Mouse (Mus musculus) adrenal gland, postnatal 36 days (tissue): ENCODE measurements around the gene Tgoln1. TPM values are rescaled to one million over a fixed set of nuclear protein-coding genes. Genes with fewer than 3 reads are reported as not detected.

Experiments used
- DNase-seq, 2 experiments: peaks; one replicate each; pipeline ENCODE4 v3.0.0; 2021; ENCODE audit warnings: mixed read lengths in 1 of 2
- total RNA-seq, 2 experiments: library from RNA; stranded (reverse); gene quantifications; 2 replicates each; pipeline ENCODE4 v1.2.3; 2021

The Tgoln1 gene
- total RNA-seq, 2 experiments from 2014 or later: 222 to 238 TPM

DNA sequence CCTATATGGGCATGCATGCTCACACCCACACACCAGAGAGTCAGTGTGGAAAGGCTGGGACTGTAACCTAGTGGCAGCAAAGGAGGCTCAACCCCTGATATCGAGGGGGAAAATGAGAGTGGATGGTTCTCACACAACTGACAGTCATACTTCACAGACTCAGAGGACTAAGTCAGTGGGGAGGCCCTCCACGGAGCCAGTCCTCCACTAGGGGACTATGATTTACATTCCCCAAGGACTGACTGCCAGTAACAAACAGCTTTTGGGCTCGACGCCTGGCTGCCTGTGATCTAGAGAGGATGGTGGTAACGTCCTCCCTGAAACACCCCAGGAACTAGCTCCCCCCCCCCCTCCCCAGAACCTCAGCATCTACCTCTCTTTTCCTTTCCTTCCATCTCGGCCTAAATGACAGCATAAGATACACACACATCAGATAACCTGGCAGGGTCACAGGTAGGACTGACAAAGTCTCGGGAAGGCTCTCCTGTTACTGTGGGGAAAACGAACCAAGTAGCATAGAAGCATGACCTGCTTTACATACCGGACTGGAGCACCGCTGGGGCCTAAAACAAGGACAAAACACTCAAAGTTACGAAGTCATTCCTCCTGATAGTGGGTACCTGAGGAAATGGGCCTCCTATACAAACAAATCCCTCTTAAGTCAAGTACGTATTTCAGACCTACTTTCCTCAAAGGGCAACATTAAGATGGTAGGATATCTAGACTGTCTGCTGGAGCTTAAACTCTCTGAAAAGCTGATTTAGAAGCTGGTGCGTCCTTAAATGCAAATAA, 19.5 kb downstream of the Tgoln1 start:
- peak in 1 of 2 experiments; percentile 55 for DNase-seq

DNA sequence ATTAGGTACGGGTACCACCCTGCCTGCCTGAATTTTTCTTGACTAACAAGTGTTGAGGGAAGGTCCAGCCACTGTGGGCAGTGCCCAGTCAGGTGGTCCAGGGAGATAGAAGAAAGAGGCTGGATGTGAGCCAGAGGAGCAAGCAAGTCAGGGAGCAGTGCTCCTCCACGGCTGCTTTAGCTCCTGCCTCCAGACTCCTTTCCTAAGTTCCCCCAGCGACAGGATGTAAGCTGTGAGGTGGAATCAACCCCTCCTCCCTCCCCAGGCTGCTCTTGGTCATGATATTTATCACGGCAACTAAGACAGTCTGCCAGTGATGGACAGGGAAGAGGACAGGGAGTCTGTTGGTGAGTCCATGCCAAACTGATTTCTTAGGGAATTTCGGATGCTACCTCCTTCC, 22.9 kb downstream of the Tgoln1 start:
- no peak for DNase-seq

DNA sequence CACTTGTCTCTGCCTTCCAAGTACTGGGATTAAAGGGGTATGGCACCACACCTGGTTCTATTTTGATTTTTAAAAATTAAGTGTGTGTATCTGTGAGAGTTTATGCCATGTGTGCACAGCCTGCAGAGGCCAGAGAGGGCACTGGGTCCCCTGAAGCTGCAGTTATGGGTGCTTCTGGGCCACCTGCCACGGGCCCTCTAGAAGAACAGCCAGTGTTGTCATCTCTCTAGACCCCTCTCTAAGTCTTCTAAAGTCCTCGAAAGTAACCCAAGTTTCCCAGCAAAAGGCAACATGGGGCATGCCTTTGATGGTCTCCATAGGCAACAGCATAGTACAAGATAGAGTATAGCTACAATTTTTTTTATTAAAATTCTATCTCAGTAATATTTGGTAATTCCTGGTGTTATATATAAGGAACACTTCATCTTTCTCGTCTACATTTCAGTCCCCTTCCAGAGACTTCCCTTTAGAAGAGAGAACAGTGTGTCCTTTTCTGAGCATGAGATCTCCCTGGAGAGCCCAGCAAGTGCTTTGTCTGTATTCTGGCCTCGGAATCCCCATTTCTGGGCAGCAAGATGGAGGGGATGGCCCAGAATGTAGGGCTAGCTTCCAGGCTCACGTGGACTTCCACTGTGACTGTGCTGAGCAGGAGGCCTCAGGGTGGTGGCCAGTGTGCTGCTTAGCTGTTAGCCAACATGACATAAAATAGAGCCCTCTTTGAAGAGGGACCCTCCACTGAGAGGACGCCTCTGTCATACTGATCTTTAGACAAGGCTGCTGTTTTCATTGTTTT, 23.6 kb downstream of the Tgoln1 start:
- no peak for DNase-seq

DNA sequence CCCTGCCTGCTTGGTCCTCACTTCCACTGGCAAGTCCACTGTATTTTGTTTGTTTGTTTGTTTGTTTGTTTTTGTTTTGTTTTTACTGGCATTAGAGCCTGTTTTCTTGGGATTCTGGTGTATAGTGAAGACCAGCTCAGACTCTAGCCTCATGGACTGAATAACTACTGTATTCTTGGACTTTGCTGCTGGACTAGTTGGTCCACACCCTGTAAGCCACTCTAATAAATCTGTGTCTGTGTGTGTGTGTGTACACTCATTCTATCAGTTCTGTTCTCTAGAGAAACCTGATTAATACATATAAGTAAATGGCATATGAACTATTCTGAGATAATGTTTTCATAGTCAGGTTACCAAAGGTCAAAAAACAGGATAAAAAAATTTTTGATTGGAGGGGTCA, 26.7 kb downstream of the Tgoln1 start:
- no peak for DNase-seq

DNA sequence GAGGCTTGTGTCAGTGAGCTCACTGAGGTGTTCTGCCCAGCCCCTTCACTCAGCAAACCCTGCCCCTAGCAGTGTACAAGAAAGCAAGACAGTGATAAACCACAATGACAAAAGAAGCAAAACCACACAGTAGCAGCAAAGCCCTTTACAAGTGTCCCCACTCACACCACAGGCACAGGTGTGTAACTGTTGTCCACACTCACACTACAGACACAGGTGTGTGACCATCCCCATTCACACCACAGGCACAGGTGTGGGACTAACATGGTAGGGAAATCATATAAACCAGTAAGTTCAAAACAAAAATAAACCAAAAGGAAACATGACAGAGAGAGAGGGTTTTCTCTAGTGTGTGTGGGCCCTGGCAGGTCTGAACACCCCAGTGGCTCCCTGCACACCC, 28.5 kb downstream of the Tgoln1 start:
- no peak for DNase-seq

DNA sequence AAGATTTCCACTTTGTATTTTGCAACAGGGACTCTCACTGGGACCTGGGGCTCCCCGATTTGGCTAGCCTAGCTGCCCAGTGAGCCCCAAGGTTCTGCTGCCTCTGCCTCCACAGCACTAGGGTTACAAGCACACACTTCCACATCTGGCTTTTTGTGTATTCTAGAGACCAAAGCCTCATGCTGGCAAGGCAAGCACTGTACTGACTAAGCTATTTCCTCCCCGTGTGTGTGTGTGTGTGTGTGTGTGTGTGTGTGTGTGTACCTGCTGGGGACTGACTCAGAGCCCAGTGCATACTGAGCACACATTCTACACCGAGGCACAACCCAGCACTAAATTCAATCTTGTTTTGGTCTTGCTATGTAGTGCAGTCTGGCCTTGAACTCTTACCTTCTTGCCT, 30.1 kb downstream of the Tgoln1 start:
- DNase-seq: peak in 1 of 2 experiments; percentile 54

DNA sequence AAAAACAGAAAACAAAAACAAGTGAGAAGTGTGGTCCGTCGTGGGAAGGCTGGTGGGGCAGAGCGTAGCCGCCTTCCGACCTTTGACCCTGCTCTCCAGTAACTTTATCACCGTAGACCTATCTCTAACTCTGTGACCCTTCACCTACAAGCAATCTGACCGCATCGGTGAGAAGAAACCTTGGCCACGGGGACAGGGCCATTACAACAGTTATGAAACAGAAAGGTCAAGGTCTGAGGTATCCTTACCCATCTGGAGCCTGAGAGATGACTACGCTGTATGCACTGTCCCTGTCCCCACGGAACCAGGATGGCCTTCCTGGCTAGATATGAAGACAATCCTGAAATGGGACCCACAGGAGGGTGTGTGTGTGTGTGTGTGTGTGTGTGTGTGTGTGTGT, 32.6 kb downstream of the Tgoln1 start:
- peak; percentile 44 to 50 for DNase-seq

DNA sequence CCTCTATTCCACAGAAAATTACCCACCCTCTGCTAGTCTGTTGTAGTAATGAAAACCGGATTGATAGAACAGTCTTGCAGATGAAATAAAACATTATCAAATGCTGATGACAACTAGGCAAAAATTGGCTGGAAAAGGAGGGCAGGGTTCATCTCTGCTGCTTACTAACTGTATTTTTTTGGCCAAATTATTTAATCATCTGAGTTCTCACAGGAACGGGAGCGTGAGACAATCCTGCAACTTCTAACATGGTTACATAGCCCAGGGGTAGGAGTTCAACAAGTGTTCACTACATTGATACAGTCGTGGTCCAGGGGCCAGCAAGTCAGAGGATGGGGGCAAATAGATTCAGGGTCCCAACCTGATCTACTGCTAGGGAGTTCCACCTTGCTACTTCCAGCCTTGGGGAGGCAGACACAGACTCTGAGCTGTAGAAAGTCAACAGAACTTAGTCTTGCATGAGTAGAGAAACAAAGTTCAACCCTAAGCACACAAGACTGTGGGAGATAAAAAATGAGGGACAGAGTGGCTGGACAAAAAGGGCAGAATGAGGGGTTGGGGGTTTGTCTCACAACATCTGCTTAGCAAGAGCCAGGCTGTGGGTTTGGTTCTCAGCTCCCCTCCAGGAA, 33.5 kb downstream of the Tgoln1 start:
- DNase-seq: peak in 1 of 2 experiments; percentile 30

DNA sequence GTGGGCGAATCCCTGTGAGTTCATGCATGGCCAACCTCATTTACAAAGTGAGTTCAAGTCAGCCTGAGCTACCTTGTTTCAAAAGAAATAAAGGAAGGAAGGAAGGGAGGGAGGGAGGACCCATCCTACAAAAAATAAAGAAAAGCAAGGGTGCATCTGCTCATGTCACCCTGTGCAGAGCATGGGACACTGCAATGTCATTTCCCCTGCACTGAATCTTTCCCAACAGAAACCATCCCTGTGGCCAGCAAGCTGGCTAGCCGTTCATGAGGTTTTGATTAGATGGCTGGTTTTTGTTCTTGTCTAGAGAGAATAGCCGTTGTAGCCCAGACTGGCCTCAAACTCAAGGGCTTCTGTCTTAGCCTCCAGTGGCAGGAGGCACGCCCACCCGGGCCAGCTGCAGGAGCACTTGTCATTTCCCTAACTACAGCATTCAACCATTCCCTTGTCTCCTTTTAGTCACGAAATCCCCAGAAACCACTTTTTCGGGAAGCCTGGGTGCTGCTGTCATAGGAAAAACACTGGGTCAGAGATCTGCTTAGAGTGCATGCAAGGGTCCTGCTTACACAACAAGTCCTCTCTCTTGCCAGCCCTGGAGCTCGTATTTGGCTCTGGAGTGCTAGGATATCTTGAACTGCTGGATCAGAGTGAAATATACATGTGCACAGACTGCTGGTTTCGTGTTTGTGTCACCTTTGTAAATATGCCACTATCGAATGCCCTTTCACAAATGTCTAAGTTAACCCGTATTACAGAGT, 35.0 kb downstream of the Tgoln1 start:
- DNase-seq: peak in 1 of 2 experiments; percentile 28

DNA sequence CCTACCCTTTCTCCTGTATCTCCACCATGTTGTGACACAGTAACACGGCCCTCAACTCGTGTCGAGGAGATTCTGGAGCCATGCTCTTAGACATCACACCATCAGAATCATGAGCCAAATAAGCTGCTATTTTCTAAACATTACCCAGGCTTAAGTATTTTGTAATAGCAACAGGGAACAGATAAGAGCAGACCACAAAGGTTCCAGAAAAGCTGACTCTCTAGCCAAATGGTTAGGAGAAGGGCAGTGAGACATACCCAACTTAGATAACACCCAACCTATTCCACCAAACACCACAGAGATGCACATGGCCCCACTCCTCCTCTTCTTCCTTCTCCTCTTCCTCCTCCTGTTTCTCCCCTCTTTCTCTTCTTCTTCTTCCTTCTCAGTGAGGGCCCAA, 40.8 kb downstream of the Tgoln1 start:
- no peak for DNase-seq

DNA sequence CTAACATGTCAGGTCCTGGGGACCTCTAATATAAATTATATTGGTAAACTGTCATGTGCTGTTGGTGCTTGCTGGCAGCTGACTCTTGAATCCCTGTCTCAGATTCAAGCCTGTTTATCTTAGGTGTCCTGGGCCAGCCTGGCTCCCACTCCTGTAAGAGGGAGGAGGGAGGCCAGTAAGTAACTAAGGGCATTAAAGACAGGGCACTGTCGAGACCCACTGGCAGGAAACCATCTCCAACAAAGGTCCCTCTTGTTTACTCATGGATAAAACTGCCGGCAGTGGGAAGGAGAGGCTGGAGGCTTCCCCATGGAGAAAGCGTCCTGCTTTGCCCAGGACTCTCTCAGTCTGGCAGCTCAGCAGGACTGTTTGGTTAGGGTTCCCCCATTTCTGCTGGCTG, 45.0 kb downstream of the Tgoln1 start:
- no peak for DNase-seq

DNA sequence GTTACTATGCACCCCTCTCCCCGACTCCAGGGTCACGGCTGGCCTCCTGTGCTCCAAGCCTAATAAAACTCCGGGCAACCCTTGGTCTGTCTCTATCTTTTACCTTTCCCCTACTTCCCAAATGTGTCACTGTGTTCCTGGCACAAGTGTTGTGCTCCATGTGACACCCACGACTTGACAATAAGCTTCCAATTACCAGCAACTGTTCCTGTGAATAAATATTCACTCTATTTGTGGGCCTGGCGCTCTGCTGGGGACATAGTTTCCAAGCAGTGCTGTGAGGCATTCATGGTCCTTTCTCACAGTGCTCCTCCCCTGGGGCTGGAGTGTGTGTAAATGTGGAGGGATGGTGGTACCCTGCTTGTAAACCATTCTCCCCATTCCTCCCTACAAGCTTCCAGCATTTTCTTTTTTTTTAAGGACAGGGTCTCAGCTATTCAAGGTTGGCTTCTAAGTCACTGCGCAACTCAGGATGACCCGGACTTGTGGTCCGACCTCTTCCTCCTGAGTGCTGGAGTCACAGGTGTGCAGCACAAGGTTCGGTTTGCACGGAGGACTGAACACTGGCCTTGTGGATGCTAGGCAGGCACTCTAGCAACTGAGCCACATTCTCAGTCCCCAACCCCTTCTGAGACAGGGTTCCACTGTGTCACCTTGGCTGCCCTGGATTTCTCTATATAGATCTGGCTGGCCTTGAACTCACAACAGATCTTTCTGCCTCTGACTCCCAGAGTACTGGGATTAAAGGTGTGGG, 46.0 kb downstream of the Tgoln1 start:
- no peak for DNase-seq

DNA sequence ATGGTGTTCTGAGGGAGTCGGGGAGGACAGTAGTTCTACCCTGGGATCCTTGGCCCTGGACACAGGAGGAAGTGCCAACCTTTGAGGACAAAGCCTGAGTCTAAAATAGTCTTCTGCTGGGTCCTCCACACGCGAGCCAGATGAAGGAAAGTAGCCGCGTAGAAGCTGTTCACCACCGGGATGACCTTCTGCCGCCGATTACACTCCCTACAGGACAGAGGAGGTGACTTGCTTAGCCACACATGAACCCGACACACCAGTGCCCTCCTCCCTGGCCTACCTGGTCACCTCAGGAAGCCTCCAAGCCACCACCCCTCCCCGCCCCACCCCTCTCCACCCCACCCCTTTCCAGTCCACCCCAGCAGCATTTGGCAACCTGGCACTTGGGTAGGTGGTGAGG, 48.1 kb downstream of the Tgoln1 start:
- no peak for DNase-seq

DNA sequence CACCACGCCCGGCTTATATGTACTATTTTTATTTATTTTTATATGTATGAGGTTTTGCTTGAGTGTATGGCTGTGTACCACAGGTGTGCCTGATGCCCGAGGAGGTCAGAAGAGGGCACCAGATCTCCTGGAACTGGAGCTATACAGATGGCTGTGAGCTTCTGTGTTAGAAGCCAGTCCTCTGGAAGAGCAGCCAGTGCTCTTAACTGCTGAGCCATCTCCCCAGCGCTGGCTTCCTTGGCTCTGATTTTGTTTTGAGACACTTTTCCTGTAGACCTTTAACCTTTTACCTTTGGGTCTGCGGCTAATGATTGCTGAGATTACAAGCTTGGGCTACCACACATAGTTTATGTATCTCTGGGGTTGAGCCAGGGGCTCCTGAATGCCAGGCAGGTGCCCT, 49.3 kb downstream of the Tgoln1 start:
- no peak for DNase-seq

DNA sequence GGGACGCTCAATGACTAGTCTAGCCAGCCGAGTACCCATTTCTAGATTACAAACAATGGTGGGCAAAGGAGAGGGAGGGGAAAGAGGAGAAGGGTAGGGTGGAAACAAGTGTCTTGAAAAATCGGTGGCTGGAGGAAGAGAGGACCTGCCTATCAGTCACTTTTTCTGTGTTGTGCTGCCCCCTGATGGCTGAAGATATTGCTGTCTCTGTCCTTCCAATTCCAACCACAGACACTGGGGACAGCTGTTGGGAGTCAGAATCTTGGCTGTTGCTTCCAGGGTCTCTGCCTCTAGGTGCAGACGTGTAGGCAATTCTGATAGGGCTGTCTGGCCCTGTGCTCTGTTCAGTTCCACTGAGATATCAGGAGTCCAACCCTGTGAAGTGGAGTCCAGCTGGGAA, 50.8 kb downstream of the Tgoln1 start:
- peak; percentile 83 to 90 for DNase-seq

DNA sequence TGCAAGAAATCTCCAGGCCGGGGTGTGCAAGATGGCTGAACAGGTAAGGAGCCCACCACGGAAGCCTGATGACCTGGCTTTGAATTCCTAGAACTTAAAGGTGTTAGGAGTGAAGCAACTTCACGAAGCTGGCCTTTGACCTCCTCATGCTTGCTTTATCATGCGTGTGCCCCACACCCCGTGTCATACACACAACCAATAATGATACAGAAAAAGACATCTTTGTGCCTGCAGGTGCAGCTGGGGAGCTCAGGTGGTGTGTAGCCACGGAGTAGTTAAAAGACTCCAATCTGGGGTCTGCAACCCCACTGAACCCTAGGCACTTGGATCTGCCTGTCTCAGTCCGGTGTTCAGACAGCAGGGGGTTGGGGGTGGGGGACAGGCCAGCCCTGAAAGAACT, 51.3 kb downstream of the Tgoln1 start:
- DNase-seq: no peak

DNA sequence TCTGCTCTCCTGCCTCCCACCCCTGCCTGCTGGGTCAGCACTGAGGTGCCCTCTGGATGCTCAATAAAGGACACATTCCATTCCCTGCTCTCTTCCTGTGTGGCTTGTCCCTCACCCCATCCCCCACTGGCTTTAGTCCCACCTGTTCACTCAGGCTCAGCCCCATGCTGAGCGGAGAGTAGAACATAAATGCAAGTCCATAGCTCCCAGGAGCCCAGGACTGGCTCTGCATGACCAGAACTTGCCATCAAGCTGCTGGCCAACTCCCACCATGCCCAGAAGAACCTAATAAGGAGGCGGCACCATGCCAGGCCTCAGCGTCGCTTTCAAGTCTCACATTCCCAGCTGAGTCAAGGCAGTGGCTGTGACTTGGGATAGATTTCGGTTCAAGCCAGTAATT, 53.9 kb downstream of the Tgoln1 start:
- no peak for DNase-seq

DNA sequence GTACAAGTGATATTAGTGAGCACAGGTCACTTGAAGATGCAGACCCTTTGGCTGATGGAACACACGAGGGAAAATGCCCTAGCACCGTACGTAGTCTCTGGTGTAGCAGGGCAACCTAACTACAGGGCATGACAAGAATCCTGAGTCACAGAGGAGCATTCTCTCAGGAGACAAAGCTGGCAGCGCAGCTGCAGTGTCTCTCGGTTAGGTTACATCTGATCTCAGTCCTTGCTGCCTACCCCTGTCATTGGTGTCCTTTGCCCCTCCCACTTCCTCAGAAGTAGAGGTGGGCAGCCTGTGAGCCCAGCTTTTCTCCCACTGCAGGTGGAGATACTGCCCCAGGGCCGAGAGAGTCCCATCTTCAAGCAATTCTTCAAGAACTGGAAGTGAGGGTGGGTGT, 54.3 kb downstream of the Tgoln1 start:
- DNase-seq: no peak

DNA sequence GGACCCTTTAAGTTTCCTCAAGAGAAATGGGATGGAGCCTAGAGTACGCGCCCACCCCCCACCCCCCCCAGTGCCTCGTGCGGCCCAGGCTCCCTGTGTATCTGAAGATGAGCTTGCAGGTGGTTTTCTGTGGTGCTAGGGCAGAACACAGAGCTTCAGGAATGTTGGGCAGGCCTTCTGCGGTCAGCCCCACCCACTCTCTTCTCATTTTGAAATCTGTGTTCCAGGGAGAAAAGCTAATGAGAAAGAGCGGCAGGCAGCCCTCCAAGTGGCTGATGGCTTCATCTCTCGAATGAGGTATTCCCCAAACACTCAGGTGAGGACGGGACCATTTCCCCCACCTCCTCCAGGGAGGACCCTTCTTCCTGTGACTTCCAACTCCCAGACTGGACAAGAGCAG, 56.0 kb downstream of the Tgoln1 start:
- no peak for DNase-seq
